Mouse (Mus musculus): Measurements from ENCODE around the gene Nanp.

DNA sequence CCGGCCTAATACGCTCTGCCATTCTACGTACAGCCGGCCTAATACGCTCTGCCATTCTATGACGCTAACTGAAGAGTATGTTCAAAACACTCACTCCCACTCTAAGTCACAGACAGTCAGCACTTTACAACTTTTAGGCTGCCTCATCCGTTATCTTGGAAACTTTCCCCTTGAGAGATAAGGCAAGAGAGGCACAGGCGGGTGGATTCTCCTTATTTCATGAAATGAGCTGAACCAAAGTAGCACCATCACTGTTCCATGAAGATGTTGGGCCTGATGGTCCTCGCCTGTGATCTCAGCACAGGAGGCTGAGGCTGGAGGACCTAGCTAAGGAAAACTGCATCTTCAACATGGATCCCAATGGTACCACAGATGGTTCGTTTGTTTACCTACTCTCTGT, 34.8 kb downstream of the Nanp start:
- TF ChIP-seq EP300 (IDR thresholded peaks at IDR 0.05; ENCODE audit: insufficient read depth, low read depth, low read length): no peak
- TF ChIP-seq CTCF (IDR thresholded peaks at IDR 0.05): no peak
